Mouse (Mus musculus) small intestine, adult 2 months (tissue): ENCODE measurements around the gene Abl1.

Experiments
- CTCF ChIP-seq: fragments of 200-500 bp; IDR thresholded peaks from 2 replicates; pipeline ENCODE4 v1.5.1; 2012; ENCODE audit warnings: low read depth, mild to moderate bottlenecking, control low read depth, inconsistent platforms, low read length, moderate library complexity, mixed read lengths; ENCODE audit not compliant: insufficient replicate concordance, insufficient read length; ENCODE audit errors: extremely low read depth
- POLR2A ChIP-seq: fragments of 200-500 bp; IDR thresholded peaks from 2 replicates; pipeline ENCODE4 v1.6.1; 2012; ENCODE audit warnings: low read depth, mild to moderate bottlenecking, control low read depth, inconsistent platforms, low read length, moderate library complexity

DNA sequence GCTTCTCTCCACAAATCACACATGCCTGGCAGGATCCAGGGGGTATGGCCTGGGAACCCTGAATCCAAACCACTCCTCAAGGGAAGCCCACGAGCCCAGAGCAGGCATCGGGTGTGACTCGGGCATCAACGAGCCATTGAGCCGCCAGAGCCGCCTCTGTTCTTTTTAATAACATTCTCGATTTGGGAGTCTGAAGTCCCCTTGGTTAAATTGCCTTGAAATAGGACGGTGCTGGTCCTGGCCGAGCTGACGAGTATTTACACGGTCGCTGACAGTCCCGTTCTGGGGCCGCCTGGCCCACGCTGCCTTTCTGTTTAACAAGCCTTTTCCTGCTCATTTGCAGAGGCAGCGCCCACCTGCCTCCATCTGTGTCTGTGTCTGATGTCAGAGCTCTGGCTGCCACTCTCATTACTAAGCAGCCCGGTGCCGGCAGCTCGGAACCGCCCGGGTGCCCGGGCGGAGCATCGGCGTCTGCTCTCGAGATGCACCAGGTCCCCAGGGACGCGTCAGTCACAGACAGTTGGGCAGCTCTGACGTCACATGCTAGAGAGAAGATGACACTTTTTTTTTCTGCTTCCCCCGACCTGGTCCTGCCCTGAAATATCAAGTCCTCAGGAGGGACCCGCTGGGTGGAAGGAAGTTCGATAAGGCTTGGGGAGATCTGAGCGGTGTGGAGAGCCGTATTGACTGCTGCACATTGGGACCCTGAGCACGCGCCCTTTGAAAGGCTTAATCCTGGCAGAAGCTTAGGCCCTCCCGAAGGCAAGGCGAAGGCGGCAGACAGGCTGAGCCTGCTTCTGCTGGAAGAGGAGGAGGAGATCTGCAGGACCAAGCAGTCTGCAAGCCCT lies 134.6 kb downstream of the Abl1 start:
- no peak for TF ChIP-seq POLR2A
- TF ChIP-seq CTCF = no peak
